Mouse (Mus musculus) kidney, adult 2 months (tissue): ENCODE measurements around the gene 2210011C24Rik. TPM values are rescaled to one million over a fixed set of nuclear protein-coding genes. Genes with fewer than 3 reads are reported as not detected.

Source experiments
- DNase-seq: peaks from one replicate; pipeline ENCODE4 v3.0.0; 2021
- H3K27ac ChIP-seq: fragments of 200-500 bp; 2 replicates; pipeline ENCODE4 v1.5.1; 2012; ENCODE audit warnings: low read depth, low read length, control low read depth, inconsistent platforms; ENCODE audit not compliant: insufficient read depth
- H3K27me3 ChIP-seq: fragments of 200-500 bp; replicated peaks from 2 replicates; pipeline ENCODE4 v1.6.1; 2012; ENCODE audit warnings: mild to moderate bottlenecking, moderate library complexity, low read length, inconsistent platforms; ENCODE audit not compliant: control insufficient read depth, insufficient read depth
- H3K36me3 ChIP-seq: fragments of 200-500 bp; 2 replicates; pipeline ENCODE4 v1.6.1; 2012; ENCODE audit warnings: mild to moderate bottlenecking, moderate library complexity, low read length, inconsistent platforms; ENCODE audit not compliant: control insufficient read depth, insufficient read depth
- H3K4me1 ChIP-seq: fragments of 200-500 bp; 2 replicates; pipeline ENCODE4 v1.6.1; 2011; ENCODE audit warnings: low read length; ENCODE audit not compliant: control insufficient read depth, insufficient read depth
- H3K4me3 ChIP-seq: fragments of 200-500 bp; 2 replicates; pipeline ENCODE4 v1.5.1; 2011; ENCODE audit warnings: mild to moderate bottlenecking, low read depth, low read length, control low read depth; ENCODE audit not compliant: insufficient read depth
- CTCF ChIP-seq: fragments of 200-500 bp; conservative IDR thresholded peaks from 2 replicates; pipeline ENCODE4 v1.5.1; 2011; ENCODE audit warnings: low read depth, mild to moderate bottlenecking, control low read depth, low read length, moderate library complexity, mixed read lengths; ENCODE audit not compliant: insufficient read depth, insufficient read length
- POLR2A ChIP-seq: fragments of 200-500 bp; IDR thresholded peaks from one replicate; pipeline ENCODE4 v1.6.1; 2011; ENCODE audit warnings: low read depth, low read length, control low read depth
- WGBS: fragments of 180-500 bp; shearing (Covaris S2); methylation state at CpG from one replicate; pipeline ENCODE4 v1.1.7; 2018; 5-methylcytosine and 5-hydroxymethylcytosine counted together
- polyA plus RNA-seq: library from polyadenylated mRNA; depleted of rRNA; stranded (reverse); fragments of >200 nt; gene quantifications from 2 replicates; pipeline ENCODE4 v1.2.3, GENCODE M21; 2012

2210011C24Rik gene
- polyA plus RNA-seq, 1 experiment, result 9.1 TPM

GRCm38 (mm10) chr8:83999057-83999705 is 12.8 kb downstream of the 2210011C24Rik start:
- TF ChIP-seq CTCF (no peak), POLR2A (no peak)
- 51% methylated on average over 16 of the region's 16 CpGs for WGBS
- Histone ChIP-seq H3K36me3 (no peaks in the 10 kb centered on the region), H3K27ac (peak overlapping the region; percentile 83), H3K4me1 (peaks cover 16% of the 10 kb centered on the region; the same call in 1 of the 2 replicates), H3K4me3 (peak overlapping the region; percentile 60), H3K27me3 (no peaks in the 10 kb centered on the region)
- DNase-seq, result peak; percentile 41

- H3K36me3 ChIP-seq, result no peaks in the 10 kb centered on the region
- H3K4me1 ChIP-seq, result peaks cover 12% of the 10 kb centered on the region; the same call in 1 of the 2 replicates
- H3K27ac ChIP-seq, result peak overlapping the region; percentile 83
- no peaks in the 10 kb centered on the region for H3K27me3 ChIP-seq
- WGBS, result 14% methylated on average over 92 of the region's 92 CpGs
- peak overlapping the region; percentile 60 for H3K4me3 ChIP-seq
- peak; percentile 80 for DNase-seq
- TF ChIP-seq CTCF, result peak; percentile 49
- no peak for TF ChIP-seq POLR2A
Observed at GRCm38 (mm10) chr8:83998231-83999056, 13.5 kb downstream of the 2210011C24Rik start.

- 10% methylated on average over 104 of the region's 112 CpGs for WGBS
- H3K27me3 ChIP-seq, result no peaks in the 10 kb centered on the region
- peak within 1 kb of the TSS; percentile 61 for H3K4me3 ChIP-seq
- H3K36me3 ChIP-seq, result no peaks in the 10 kb centered on the region
- peaks cover 7% of the 10 kb centered on the region; the same call in 1 of the 2 replicates for H3K4me1 ChIP-seq
- peak; percentile 58 for DNase-seq
- peak within 1 kb of the TSS; percentile 96 for H3K27ac ChIP-seq
- TF ChIP-seq CTCF (no peak), POLR2A (no peak)
Observed at GRCm38 (mm10) chr8:83997511-83998141, 14.3 kb downstream of the 2210011C24Rik start, which contains the start of gene Samd1. Samd1 (plus strand) TSS chr8:83997672.

GRCm38 (mm10) chr8:83996567-83997505 is 15.1 kb downstream of the 2210011C24Rik start:
- peak overlapping the region; percentile 61 for H3K4me3 ChIP-seq
- TF ChIP-seq CTCF, result no peak
- TF ChIP-seq POLR2A, result peak; percentile 63
- WGBS, result 1% methylated on average over 66 of the region's 103 CpGs
- H3K4me1 ChIP-seq, result peaks cover 7% of the 10 kb centered on the region; the same call in 1 of the 2 replicates
- peak overlapping the region; percentile 96 for H3K27ac ChIP-seq
- H3K36me3 ChIP-seq, result no peaks in the 10 kb centered on the region
- H3K27me3 ChIP-seq, result no peaks in the 10 kb centered on the region
- peak; percentile 96 for DNase-seq

- H3K4me3 ChIP-seq, result no peak overlapping the region; the same call in 1 of the 2 replicates
- TF ChIP-seq CTCF (no peak), POLR2A (no peak)
- no peak for DNase-seq
Observed at GRCm38 (mm10) chr8:83995973-83996372, 16.0 kb downstream of the 2210011C24Rik start.

GRCm38 (mm10) chr8:83994030-83994429 is 17.9 kb downstream of the 2210011C24Rik start:
- peaks cover 3% of the 10 kb centered on the region; the same call in 1 of the 2 replicates for H3K4me1 ChIP-seq
- WGBS, result 86% methylated on average over 3 of the region's 3 CpGs
- peaks cover 1% of the 10 kb centered on the region; the same call in 1 of the 2 replicates for H3K36me3 ChIP-seq
- H3K27ac ChIP-seq, result no peak overlapping the region
- no peak overlapping the region for H3K4me3 ChIP-seq
- TF ChIP-seq CTCF, result no peak
- no peaks in the 10 kb centered on the region for H3K27me3 ChIP-seq
- DNase-seq, result no peak

More at GRCm38 (mm10) chr8:83995973-83996372, 16.0 kb downstream of the 2210011C24Rik start:
- Histone ChIP-seq H3K4me1 (peaks cover 7% of the 10 kb centered on the region; the same call in 1 of the 2 replicates), H3K27me3 (no peaks in the 10 kb centered on the region), H3K27ac (no peak overlapping the region; the same call in 1 of the 2 replicates), H3K36me3 (no peaks in the 10 kb centered on the region)
- 38% methylated on average over 12 of the region's 12 CpGs for WGBS
